Mouse (Mus musculus) liver, embryonic 12.5 days (tissue): ENCODE results near the gene Cxcl3. TPM values are rescaled to one million over a fixed set of nuclear protein-coding genes. Genes with fewer than 3 reads are reported as not detected.

Source experiments
- ATAC-seq: fragments of 200-750 bp; cut with Nextera tagmentation; 2 replicates; pipeline ENCODE4 v1.8.0; 2017; ENCODE audit warnings: moderate number of reproducible peaks, mild to moderate bottlenecking, moderate library complexity
- H3K27ac ChIP-seq: fragments of 300-500 bp; sonication (generic); 2 replicates; pipeline ENCODE4 v1.5.1; 2016; ENCODE audit warnings: mild to moderate bottlenecking
- H3K27me3 ChIP-seq: fragments of 300-500 bp; sonication (generic); replicated peaks from 2 replicates; pipeline ENCODE4 v1.6.1; 2016; ENCODE audit warnings: mild to moderate bottlenecking, moderate library complexity
- H3K36me3 ChIP-seq: fragments of 300-500 bp; sonication (generic); 2 replicates; pipeline ENCODE4 v1.6.1; 2016; ENCODE audit warnings: mild to moderate bottlenecking, moderate library complexity
- H3K4me1 ChIP-seq: fragments of 300-500 bp; sonication (generic); 2 replicates; pipeline ENCODE4 v1.6.1; 2016
- H3K4me2 ChIP-seq: fragments of 300-500 bp; sonication (generic); 2 replicates; pipeline ENCODE4 v1.6.1; 2016; ENCODE audit warnings: mild to moderate bottlenecking, moderate library complexity
- H3K4me3 ChIP-seq: fragments of 300-500 bp; sonication (generic); 2 replicates; pipeline ENCODE4 v1.5.1; 2016; ENCODE audit warnings: mild to moderate bottlenecking, moderate library complexity
- H3K9ac ChIP-seq: fragments of 300-500 bp; sonication (generic); 2 replicates; pipeline ENCODE4 v1.6.1; 2016; ENCODE audit warnings: mild to moderate bottlenecking, moderate library complexity
- H3K9me3 ChIP-seq: fragments of 300-500 bp; sonication (generic); replicated peaks from 2 replicates; pipeline ENCODE4 v1.6.1; 2016; ENCODE audit warnings: mild to moderate bottlenecking, moderate library complexity
- WGBS: fragments of 180-500 bp; shearing (Covaris S2); methylation state at CpG from one replicate; pipeline ENCODE4 v1.1.7; 2016; ENCODE audit not compliant: insufficient replicate concordance; 5-methylcytosine and 5-hydroxymethylcytosine counted together
- polyA plus RNA-seq: library from polyadenylated mRNA; unstranded; fragments of >200 nt; fragmentation: Nextera tagmentation; extraction: Ambion mirVana; gene quantifications from 2 replicates; pipeline ENCODE4 v1.2.1, GENCODE M21; 2016

The Cxcl3 gene
- not detected in 2 replicates for polyA plus RNA-seq

- peak within 1 kb of the TSS; percentile 59 for H3K4me2 ChIP-seq
- H3K9me3 ChIP-seq = no peaks in the 10 kb centered on the region
These were observed at the start of gene Cxcl3 for GRCm38 (mm10) chr5:90785659-90786588. Gene Cxcl3 (plus strand): TSS chr5:90786103.

GRCm38 (mm10) chr5:90742029-90742428 is 43.9 kb upstream of the Cxcl3 start:
- peak; percentile 62 for ATAC-seq
- Histone ChIP-seq H3K9ac (no peak overlapping the region), H3K4me3 (no peak overlapping the region), H3K27me3 (no peaks in the 10 kb centered on the region), H3K27ac (no peak overlapping the region), H3K4me1 (no peaks in the 10 kb centered on the region), H3K4me2 (no peak overlapping the region), H3K9me3 (no peaks in the 10 kb centered on the region), H3K36me3 (no peaks in the 10 kb centered on the region)
- 15% methylated on average over 4 of the region's 4 CpGs for WGBS

More at GRCm38 (mm10) chr5:90785659-90786588, at the start of gene Cxcl3:
- ATAC-seq = peak; percentile 51; the same call in 1 of the 2 replicates
- Histone ChIP-seq H3K4me3 (peak within 1 kb of the TSS; percentile 32), H3K27me3 (no peaks in the 10 kb centered on the region; the same call in 1 of the 2 replicates), H3K36me3 (no peaks in the 10 kb centered on the region), H3K4me1 (no peaks in the 10 kb centered on the region), H3K27ac (no peak within 1 kb of the TSS), H3K9ac (no peak within 1 kb of the TSS)
- 14% methylated on average over 26 of the region's 26 CpGs for WGBS

GRCm38 (mm10) chr5:90753934-90754333 is 32.0 kb upstream of the Cxcl3 start:
- Histone ChIP-seq H3K4me3 (no peak overlapping the region), H3K9me3 (no peaks in the 10 kb centered on the region), H3K27ac (no peak overlapping the region), H3K27me3 (peaks cover 9% of the 10 kb centered on the region), H3K4me1 (0 out of 2 replicates have a peak, but pooled peaks cover 7% of the 10 kb centered on the region), H3K36me3 (no peaks in the 10 kb centered on the region), H3K9ac (no peak overlapping the region), H3K4me2 (no peak overlapping the region)
- ATAC-seq = no peak
- 78% methylated on average over 1 of the region's 1 CpGs for WGBS

GRCm38 (mm10) chr5:90758020-90758605 is 27.8 kb upstream of the Cxcl3 start:
- Histone ChIP-seq H3K9ac (no peak overlapping the region), H3K27me3 (peaks cover 29% of the 10 kb centered on the region), H3K27ac (no peak overlapping the region), H3K4me1 (0 out of 2 replicates have a peak, but pooled peaks cover 7% of the 10 kb centered on the region), H3K4me3 (no peak overlapping the region), H3K36me3 (no peaks in the 10 kb centered on the region), H3K4me2 (no peak overlapping the region), H3K9me3 (no peaks in the 10 kb centered on the region)
- 36% methylated on average over 5 of the region's 5 CpGs for WGBS
- no peak for ATAC-seq

GRCm38 (mm10) chr5:90759077-90760065 is 26.5 kb upstream of the Cxcl3 start, which contains the start of gene Cxcl5:
Gene Cxcl5 (plus strand): TSS chr5:90759360.
- peak within 1 kb of the TSS; percentile 26; the same call in 1 of the 2 replicates for H3K4me3 ChIP-seq
- H3K4me1 ChIP-seq = 0 out of 2 replicates have a peak, but pooled peaks cover 7% of the 10 kb centered on the region
- no peak for ATAC-seq
- H3K36me3 ChIP-seq = no peaks in the 10 kb centered on the region
- 6% methylated on average over 32 of the region's 32 CpGs for WGBS
- peak within 1 kb of the TSS; percentile 42 for H3K4me2 ChIP-seq
- H3K27ac ChIP-seq = no peak within 1 kb of the TSS
- no peaks in the 10 kb centered on the region for H3K9me3 ChIP-seq
- 0 out of 2 replicates have a peak within 1 kb of the TSS, but pooled peaks have one; percentile 31 for H3K9ac ChIP-seq
- peaks cover 29% of the 10 kb centered on the region for H3K27me3 ChIP-seq

GRCm38 (mm10) chr5:90760303-90760702 is 25.6 kb upstream of the Cxcl3 start:
- ATAC-seq = no peak
- WGBS = 54% methylated on average over 4 of the region's 4 CpGs

GRCm38 (mm10) chr5:90760844-90761243 is 25.1 kb upstream of the Cxcl3 start:
- Histone ChIP-seq H3K4me3 (no peak overlapping the region), H3K4me1 (0 out of 2 replicates have a peak, but pooled peaks cover 7% of the 10 kb centered on the region), H3K4me2 (no peak overlapping the region), H3K9me3 (no peaks in the 10 kb centered on the region), H3K36me3 (no peaks in the 10 kb centered on the region), H3K27ac (no peak overlapping the region), H3K9ac (no peak overlapping the region), H3K27me3 (peaks cover 29% of the 10 kb centered on the region)
- 65% methylated on average over 2 of the region's 2 CpGs for WGBS
- no peak for ATAC-seq

More at GRCm38 (mm10) chr5:90760303-90760702, 25.6 kb upstream of the Cxcl3 start:
- Histone ChIP-seq H3K4me1 (0 out of 2 replicates have a peak, but pooled peaks cover 7% of the 10 kb centered on the region), H3K4me2 (no peak overlapping the region), H3K27me3 (peaks cover 29% of the 10 kb centered on the region), H3K9me3 (no peaks in the 10 kb centered on the region), H3K27ac (no peak overlapping the region), H3K4me3 (no peak overlapping the region), H3K36me3 (no peaks in the 10 kb centered on the region), H3K9ac (no peak overlapping the region)

GRCm38 (mm10) chr5:90761834-90762233 is 24.1 kb upstream of the Cxcl3 start:
- peaks cover 29% of the 10 kb centered on the region for H3K27me3 ChIP-seq
- no peaks in the 10 kb centered on the region for H3K36me3 ChIP-seq
- H3K9ac ChIP-seq = no peak overlapping the region
- H3K4me3 ChIP-seq = no peak overlapping the region
- H3K9me3 ChIP-seq = no peaks in the 10 kb centered on the region
- 82% methylated on average over 3 of the region's 3 CpGs for WGBS
- no peak overlapping the region for H3K4me2 ChIP-seq
- 0 out of 2 replicates have a peak, but pooled peaks cover 7% of the 10 kb centered on the region for H3K4me1 ChIP-seq
- H3K27ac ChIP-seq = no peak overlapping the region
- no peak for ATAC-seq

- H3K9ac ChIP-seq = no peak overlapping the region
- H3K4me3 ChIP-seq = no peak overlapping the region
- H3K4me1 ChIP-seq = no peaks in the 10 kb centered on the region
- no peaks in the 10 kb centered on the region for H3K9me3 ChIP-seq
- H3K27me3 ChIP-seq = peaks cover 18% of the 10 kb centered on the region
- H3K4me2 ChIP-seq = no peak overlapping the region
- 67% methylated on average over 12 of the region's 12 CpGs for WGBS
- H3K27ac ChIP-seq = no peak overlapping the region
- H3K36me3 ChIP-seq = no peaks in the 10 kb centered on the region
- no peak for ATAC-seq
These were observed 21.8 kb upstream of the Cxcl3 start for GRCm38 (mm10) chr5:90763912-90764665.

GRCm38 (mm10) chr5:90765821-90766606 is 19.9 kb upstream of the Cxcl3 start:
- ATAC-seq = no peak
- Histone ChIP-seq H3K9ac (no peak overlapping the region), H3K4me2 (no peak overlapping the region), H3K27ac (no peak overlapping the region), H3K27me3 (peaks cover 5% of the 10 kb centered on the region; the same call in 1 of the 2 replicates), H3K4me3 (no peak overlapping the region), H3K36me3 (no peaks in the 10 kb centered on the region), H3K9me3 (no peaks in the 10 kb centered on the region), H3K4me1 (no peaks in the 10 kb centered on the region)
- WGBS = 54% methylated on average over 8 of the region's 8 CpGs
